Mouse (Mus musculus) myocyte (in vitro differentiated cells): ENCODE data around the gene Hsd11b1.

ENCODE experiments used
- E2F4 ChIP-seq: IDR thresholded peaks from one replicate; pipeline ENCODE4 v1.6.1; 2011; ENCODE audit warnings: mild to moderate bottlenecking, control low read depth, moderate library complexity; ENCODE audit not compliant: insufficient read depth
- MAX ChIP-seq: IDR thresholded peaks from one replicate; pipeline ENCODE4 v1.6.1; 2011; ENCODE audit warnings: low read depth, mild to moderate bottlenecking, control low read depth
- MYOD1 ChIP-seq, 3 experiments: IDR thresholded peaks; one replicate each; pipeline ENCODE4 v1.6.1; 2011; ENCODE audit warnings: control low read depth in 2 of 3, low read depth in 2 of 3, mild to moderate bottlenecking in 2 of 3, moderate library complexity in 1 of 3; ENCODE audit not compliant: insufficient read length in 2 of 3, control insufficient read depth in 1 of 3
- MYOG ChIP-seq, 3 experiments: IDR thresholded peaks; one replicate each; pipeline ENCODE4 v1.6.1; 2011; ENCODE audit warnings: control low read depth in 2 of 3, low read depth in 2 of 3, mild to moderate bottlenecking in 2 of 3; ENCODE audit not compliant: insufficient read length in 2 of 3, control insufficient read depth in 1 of 3, insufficient read depth in 1 of 3

- no peak for TF ChIP-seq MYOD1 (IDR thresholded peaks at IDR 0.05; ENCODE audit: control insufficient read depth in 1 of 3, insufficient read length in 2 of 3, low read depth in 2 of 3)
- no peak for TF ChIP-seq MYOG (IDR thresholded peaks at IDR 0.05; ENCODE audit: control insufficient read depth in 1 of 3, insufficient read depth in 1 of 3, insufficient read length in 2 of 3, low read depth in 2 of 3)
- TF ChIP-seq MAX = no peak
- no peak for TF ChIP-seq E2F4
Observed at GRCm38 (mm10) chr1:193229570-193229969, 34.3 kb downstream of the Hsd11b1 start.
